Mouse (Mus musculus): ENCODE results near the gene Dpysl4. TPM values are rescaled to one million over a fixed set of nuclear protein-coding genes. Genes with fewer than 3 reads are reported as not detected.

Gene Dpysl4
- 24.3 and 24.4 TPM in 2 replicates for polyA plus RNA-seq (2015; fragmentation: Nextera tagmentation; extraction: Ambion mirVana)

GRCm38 (mm10) chr7:139085629-139086194, at the start of gene Dpysl4:
Gene Dpysl4, plus strand, starts transcription at chr7:139086001.
- H3K9ac ChIP-seq: peak within 1 kb of the TSS; percentile 79
- peak; percentile 87 for ATAC-seq (ENCODE audit: low FRiP score, low read depth)
- 5% methylated on average over 32 of the region's 32 CpGs for WGBS
- H3K36me3 ChIP-seq: peaks cover 11% of the 10 kb centered on the region
- H3K4me3 ChIP-seq: peak within 1 kb of the TSS; percentile 57
- no peak within 1 kb of the TSS; the same call in 1 of the 2 replicates for H3K27ac ChIP-seq
- peaks cover 45% of the 10 kb centered on the region for H3K27me3 ChIP-seq
- no peaks in the 10 kb centered on the region for H3K9me3 ChIP-seq
- H3K4me1 ChIP-seq: peaks cover 19% of the 10 kb centered on the region
- peak within 1 kb of the TSS; percentile 79 for H3K4me2 ChIP-seq (replicated peaks)

- Histone ChIP-seq H3K27me3 (peaks cover 10% of the 10 kb centered on the region; the same call in 1 of the 2 replicates), H3K9me3 (no peaks in the 10 kb centered on the region), H3K9ac (no peak overlapping the region), H3K27ac (no peak overlapping the region), H3K4me1 (no peaks in the 10 kb centered on the region), H3K36me3 (no peaks in the 10 kb centered on the region), H3K4me3 (no peak overlapping the region), H3K4me2 (replicated peaks) (no peak overlapping the region)
- WGBS: 56% methylated on average over 4 of the region's 4 CpGs
- no peak for ATAC-seq (ENCODE audit: low FRiP score, low read depth)
Measured at GRCm38 (mm10) chr7:139063406-139063805, 22.4 kb upstream of the Dpysl4 start.

- no peaks in the 10 kb centered on the region for H3K36me3 ChIP-seq
- no peaks in the 10 kb centered on the region for H3K9me3 ChIP-seq
- no peaks in the 10 kb centered on the region for H3K4me1 ChIP-seq
- H3K4me3 ChIP-seq: no peak overlapping the region
- H3K27me3 ChIP-seq: peaks cover 10% of the 10 kb centered on the region; the same call in 1 of the 2 replicates
- peak; percentile 62; the same call in 1 of the 2 replicates for ATAC-seq (ENCODE audit: low FRiP score, low read depth)
- no peak overlapping the region for H3K9ac ChIP-seq
- H3K4me2 ChIP-seq (replicated peaks): no peak overlapping the region
- 1% methylated on average over 2 of the region's 2 CpGs for WGBS
- H3K27ac ChIP-seq: no peak overlapping the region
Measured at GRCm38 (mm10) chr7:139068182-139068623, 17.6 kb upstream of the Dpysl4 start.

GRCm38 (mm10) chr7:139074189-139074588, 11.6 kb upstream of the Dpysl4 start:
- 18% methylated on average over 6 of the region's 6 CpGs for WGBS
- Histone ChIP-seq H3K27me3 (no peaks in the 10 kb centered on the region), H3K4me1 (peaks cover 34% of the 10 kb centered on the region), H3K4me2 (replicated peaks) (no peak overlapping the region), H3K4me3 (no peak overlapping the region), H3K9me3 (no peaks in the 10 kb centered on the region), H3K27ac (no peak overlapping the region), H3K9ac (no peak overlapping the region), H3K36me3 (no peaks in the 10 kb centered on the region)
- ATAC-seq (ENCODE audit: low FRiP score, low read depth): no peak

GRCm38 (mm10) chr7:139075054-139075794, 10.6 kb upstream of the Dpysl4 start:
- Histone ChIP-seq H3K4me2 (replicated peaks) (no peak overlapping the region), H3K4me1 (peaks cover 34% of the 10 kb centered on the region), H3K4me3 (no peak overlapping the region), H3K27ac (no peak overlapping the region), H3K27me3 (no peaks in the 10 kb centered on the region), H3K36me3 (no peaks in the 10 kb centered on the region), H3K9me3 (no peaks in the 10 kb centered on the region), H3K9ac (no peak overlapping the region)
- WGBS: 52% methylated on average over 14 of the region's 14 CpGs
- ATAC-seq (ENCODE audit: low FRiP score, low read depth): no peak

GRCm38 (mm10) chr7:139077283-139077682, 8.5 kb upstream of the Dpysl4 start:
- Histone ChIP-seq H3K4me2 (replicated peaks) (no peak overlapping the region), H3K27ac (peak overlapping the region; percentile 22; the same call in 1 of the 2 replicates), H3K36me3 (no peaks in the 10 kb centered on the region), H3K4me3 (no peak overlapping the region), H3K27me3 (no peaks in the 10 kb centered on the region), H3K9me3 (no peaks in the 10 kb centered on the region), H3K9ac (no peak overlapping the region), H3K4me1 (peaks cover 34% of the 10 kb centered on the region)
- WGBS: 17% methylated on average over 7 of the region's 7 CpGs
- peak; percentile 54; the same call in 1 of the 2 replicates for ATAC-seq (ENCODE audit: low FRiP score, low read depth)

- Histone ChIP-seq H3K4me1 (peaks cover 34% of the 10 kb centered on the region), H3K36me3 (no peaks in the 10 kb centered on the region), H3K4me2 (replicated peaks) (no peak overlapping the region), H3K4me3 (no peak overlapping the region), H3K9ac (no peak overlapping the region), H3K9me3 (no peaks in the 10 kb centered on the region), H3K27ac (no peak overlapping the region), H3K27me3 (no peaks in the 10 kb centered on the region)
- no peak for ATAC-seq (ENCODE audit: low FRiP score, low read depth)
- WGBS: 55% methylated on average over 6 of the region's 6 CpGs
Measured at GRCm38 (mm10) chr7:139078181-139078580, 7.6 kb upstream of the Dpysl4 start.

GRCm38 (mm10) chr7:139079141-139079540, 6.7 kb upstream of the Dpysl4 start:
- H3K27ac ChIP-seq: no peak overlapping the region
- H3K4me2 ChIP-seq (replicated peaks): no peak overlapping the region
- WGBS: 74% methylated on average over 7 of the region's 7 CpGs
- H3K36me3 ChIP-seq: no peaks in the 10 kb centered on the region
- no peak overlapping the region for H3K4me3 ChIP-seq
- no peaks in the 10 kb centered on the region for H3K9me3 ChIP-seq
- H3K9ac ChIP-seq: no peak overlapping the region
- peaks cover under 1% of the 10 kb centered on the region; the same call in 1 of the 2 replicates for H3K27me3 ChIP-seq
- ATAC-seq (ENCODE audit: low FRiP score, low read depth): no peak
- peaks cover 34% of the 10 kb centered on the region for H3K4me1 ChIP-seq

GRCm38 (mm10) chr7:139080714-139081113, 5.1 kb upstream of the Dpysl4 start:
- H3K9ac ChIP-seq: no peak overlapping the region
- no peaks in the 10 kb centered on the region for H3K36me3 ChIP-seq
- WGBS: 69% methylated on average over 4 of the region's 4 CpGs
- H3K4me2 ChIP-seq (replicated peaks): no peak overlapping the region
- no peak overlapping the region for H3K27ac ChIP-seq
- no peaks in the 10 kb centered on the region for H3K9me3 ChIP-seq
- no peak overlapping the region for H3K4me3 ChIP-seq
- H3K4me1 ChIP-seq: peaks cover 27% of the 10 kb centered on the region
- peaks cover 16% of the 10 kb centered on the region for H3K27me3 ChIP-seq
- ATAC-seq (ENCODE audit: low FRiP score, low read depth): no peak

GRCm38 (mm10) chr7:139081158-139081557, 4.6 kb upstream of the Dpysl4 start:
- Histone ChIP-seq H3K36me3 (no peaks in the 10 kb centered on the region), H3K4me3 (no peak overlapping the region), H3K27me3 (peaks cover 21% of the 10 kb centered on the region), H3K4me2 (replicated peaks) (no peak overlapping the region), H3K27ac (no peak overlapping the region), H3K4me1 (peaks cover 23% of the 10 kb centered on the region), H3K9ac (no peak overlapping the region), H3K9me3 (no peaks in the 10 kb centered on the region)
- WGBS: 66% methylated on average over 5 of the region's 5 CpGs
- ATAC-seq (ENCODE audit: low FRiP score, low read depth): no peak

GRCm38 (mm10) chr7:139082281-139082680, 3.5 kb upstream of the Dpysl4 start:
- Histone ChIP-seq H3K27ac (no peak overlapping the region), H3K4me3 (no peak overlapping the region), H3K4me1 (peaks cover 25% of the 10 kb centered on the region), H3K4me2 (replicated peaks) (no peak overlapping the region), H3K9me3 (no peaks in the 10 kb centered on the region), H3K36me3 (no peaks in the 10 kb centered on the region), H3K27me3 (peaks cover 32% of the 10 kb centered on the region), H3K9ac (no peak overlapping the region)
- 80% methylated on average over 8 of the region's 8 CpGs for WGBS
- no peak for ATAC-seq (ENCODE audit: low FRiP score, low read depth)

- H3K4me2 ChIP-seq (replicated peaks): no peak overlapping the region
- no peak overlapping the region for H3K9ac ChIP-seq
- H3K9me3 ChIP-seq: no peaks in the 10 kb centered on the region
- 80% methylated on average over 1 of the region's 1 CpGs for WGBS
- no peak overlapping the region for H3K27ac ChIP-seq
- H3K4me3 ChIP-seq: no peak overlapping the region
- ATAC-seq (ENCODE audit: low FRiP score, low read depth): no peak
- peaks cover 45% of the 10 kb centered on the region for H3K27me3 ChIP-seq
- H3K4me1 ChIP-seq: peaks cover 19% of the 10 kb centered on the region
- H3K36me3 ChIP-seq: no peaks in the 10 kb centered on the region; the same call in 1 of the 2 replicates
Measured at GRCm38 (mm10) chr7:139084316-139084715, 1.5 kb upstream of the Dpysl4 start.
